Mouse (Mus musculus): ENCODE data around the gene 4921504E06Rik. TPM values are rescaled to one million over a fixed set of nuclear protein-coding genes. Genes with fewer than 3 reads are reported as not detected.

4921504E06Rik gene
- total and polyA plus RNA-seq, 3 experiments: not detected

- H3K36me3 ChIP-seq (replicated peaks): no peaks in the 10 kb centered on the region
- DNase-seq (ENCODE audit: low spot score): no peak
- no peak overlapping the region for H3K4me3 ChIP-seq (ENCODE audit: low read depth, low read length)
- H3K9me3 ChIP-seq (replicated peaks): peaks cover 5% of the 10 kb centered on the region; the same call in 1 of the 2 replicates
- TF ChIP-seq GATA2 (IDR thresholded peaks at IDR 0.05; ENCODE audit: borderline replicate concordance, low read depth, low read length) (no peak), POLR2AphosphoS5 (IDR thresholded peaks at IDR 0.05; ENCODE audit: insufficient replicate concordance, low read depth, low read length) (no peak), TAL1 (conservative IDR thresholded peaks at IDR 0.05; ENCODE audit: low read depth, low read length) (no peak), CTCF (IDR thresholded peaks at IDR 0.05; ENCODE audit: low read depth, low read length) (no peak), GATA1 (IDR thresholded peaks at IDR 0.05; ENCODE audit: borderline replicate concordance, low read length) (no peak)
- no peaks in the 10 kb centered on the region for H3K4me1 ChIP-seq (ENCODE audit: insufficient read depth, low read depth, low read length)
- no peak for ATAC-seq (ENCODE audit: extremely low read depth, insufficient number of reproducible peaks, low FRiP score, poor library complexity, severe bottlenecking)
- H3K27me3 ChIP-seq (ENCODE audit: insufficient read depth, low read length): peaks cover 23% of the 10 kb centered on the region; the same call in 1 of the 2 replicates
Observed at GRCm38 (mm10) chr2:19449308-19449707, 104.4 kb downstream of the 4921504E06Rik start.

GRCm38 (mm10) chr2:19448042-19448700 is 105.5 kb downstream of the 4921504E06Rik start:
- DNase-seq (ENCODE audit: low spot score) (no peak), ATAC-seq (ENCODE audit: extremely low read depth, insufficient number of reproducible peaks, low FRiP score, poor library complexity, severe bottlenecking) (no peak)
- Histone ChIP-seq H3K4me3 (ENCODE audit: low read depth, low read length) (no peak overlapping the region), H3K4me1 (ENCODE audit: insufficient read depth, low read depth, low read length) (no peaks in the 10 kb centered on the region), H3K27me3 (ENCODE audit: insufficient read depth, low read length) (peaks cover 21% of the 10 kb centered on the region; the same call in 1 of the 2 replicates), H3K36me3 (replicated peaks) (no peaks in the 10 kb centered on the region), H3K9me3 (replicated peaks) (peaks cover 5% of the 10 kb centered on the region; the same call in 1 of the 2 replicates)
- TF ChIP-seq POLR2AphosphoS5 (IDR thresholded peaks at IDR 0.05; ENCODE audit: insufficient replicate concordance, low read depth, low read length) (no peak), GATA1 (IDR thresholded peaks at IDR 0.05; ENCODE audit: borderline replicate concordance, low read length) (no peak), GATA2 (IDR thresholded peaks at IDR 0.05; ENCODE audit: borderline replicate concordance, low read depth, low read length) (no peak), TAL1 (conservative IDR thresholded peaks at IDR 0.05; ENCODE audit: low read depth, low read length) (no peak), CTCF (IDR thresholded peaks at IDR 0.05; ENCODE audit: low read depth, low read length) (no peak)

GRCm38 (mm10) chr2:19446746-19447145 is 107.0 kb downstream of the 4921504E06Rik start:
- Histone ChIP-seq H3K4me1 (ENCODE audit: insufficient read depth, low read depth, low read length) (no peaks in the 10 kb centered on the region), H3K36me3 (replicated peaks) (no peaks in the 10 kb centered on the region), H3K9me3 (replicated peaks) (peaks cover 5% of the 10 kb centered on the region; the same call in 1 of the 2 replicates), H3K4me3 (ENCODE audit: low read depth, low read length) (no peak overlapping the region), H3K27me3 (ENCODE audit: insufficient read depth, low read length) (peaks cover 19% of the 10 kb centered on the region; the same call in 1 of the 2 replicates)
- ATAC-seq (ENCODE audit: extremely low read depth, insufficient number of reproducible peaks, low FRiP score, poor library complexity, severe bottlenecking) (no peak), DNase-seq (ENCODE audit: low spot score) (no peak)
- no peak for TF ChIP-seq CTCF (IDR thresholded peaks at IDR 0.05; ENCODE audit: low read depth, low read length)
- no peak for TF ChIP-seq TAL1 (conservative IDR thresholded peaks at IDR 0.05; ENCODE audit: low read depth, low read length)
- TF ChIP-seq GATA2 (IDR thresholded peaks at IDR 0.05; ENCODE audit: borderline replicate concordance, low read depth, low read length): no peak
- TF ChIP-seq GATA1 (IDR thresholded peaks at IDR 0.05; ENCODE audit: borderline replicate concordance, low read length): no peak
- TF ChIP-seq POLR2AphosphoS5 (IDR thresholded peaks at IDR 0.05; ENCODE audit: insufficient replicate concordance, low read depth, low read length): no peak

GRCm38 (mm10) chr2:19445871-19446501 is 107.7 kb downstream of the 4921504E06Rik start:
- Histone ChIP-seq H3K36me3 (replicated peaks) (no peaks in the 10 kb centered on the region), H3K9me3 (replicated peaks) (peaks cover 5% of the 10 kb centered on the region; the same call in 1 of the 2 replicates), H3K27me3 (ENCODE audit: insufficient read depth, low read length) (peaks cover 19% of the 10 kb centered on the region; the same call in 1 of the 2 replicates), H3K4me1 (ENCODE audit: insufficient read depth, low read depth, low read length) (no peaks in the 10 kb centered on the region), H3K4me3 (ENCODE audit: low read depth, low read length) (no peak overlapping the region)
- no peak for DNase-seq (ENCODE audit: low spot score)
- TF ChIP-seq TAL1 (conservative IDR thresholded peaks at IDR 0.05; ENCODE audit: low read depth, low read length) (no peak), GATA2 (IDR thresholded peaks at IDR 0.05; ENCODE audit: borderline replicate concordance, low read depth, low read length) (no peak), POLR2AphosphoS5 (IDR thresholded peaks at IDR 0.05; ENCODE audit: insufficient replicate concordance, low read depth, low read length) (no peak), CTCF (IDR thresholded peaks at IDR 0.05; ENCODE audit: low read depth, low read length) (no peak), GATA1 (IDR thresholded peaks at IDR 0.05; ENCODE audit: borderline replicate concordance, low read length) (no peak)
- ATAC-seq (ENCODE audit: extremely low read depth, insufficient number of reproducible peaks, low FRiP score, poor library complexity, severe bottlenecking): no peak

- no peak for TF ChIP-seq TAL1 (conservative IDR thresholded peaks at IDR 0.05; ENCODE audit: low read depth, low read length)
- Histone ChIP-seq H3K4me1 (ENCODE audit: insufficient read depth, low read depth, low read length) (no peaks in the 10 kb centered on the region), H3K36me3 (replicated peaks) (no peaks in the 10 kb centered on the region), H3K9me3 (replicated peaks) (peaks cover 5% of the 10 kb centered on the region; the same call in 1 of the 2 replicates), H3K4me3 (ENCODE audit: low read depth, low read length) (no peak within 1 kb of the TSS), H3K27me3 (ENCODE audit: insufficient read depth, low read length) (peaks cover 19% of the 10 kb centered on the region; the same call in 1 of the 2 replicates)
- no peak for ATAC-seq (ENCODE audit: extremely low read depth, insufficient number of reproducible peaks, low FRiP score, poor library complexity, severe bottlenecking)
- no peak for DNase-seq (ENCODE audit: low spot score)
Observed at GRCm38 (mm10) chr2:19444931-19445831, 108.5 kb downstream of the 4921504E06Rik start, which contains the start of gene Ptf1a. TSS of gene Ptf1a (plus strand) at chr2:19445663.

All from G1E (cell line).